Mouse (Mus musculus): Measurements from ENCODE around the gene Gdf9.
"Not testable (repeated sequence)": the region's sequence is repeated elsewhere in the genome, so short reads cannot be mapped to it uniquely, and the experiment has no call there.

Gdf9 gene

GRCm38 (mm10) chr11:53430670-53431346 is at the start of gene Gdf9, which contains the start of gene Uqcrq:
Gene Gdf9 (plus strand): TSS chr11:53431023.
Gene Uqcrq (minus strand): TSS chr11:53430831.
- DNase-seq (ENCODE audit: low spot score): peak; percentile 100

- no peak for DNase-seq (ENCODE audit: low spot score)
Observed at GRCm38 (mm10) chr11:53383758-53384428, 46.9 kb upstream of the Gdf9 start.

- no peak for DNase-seq (ENCODE audit: low spot score)
Observed at GRCm38 (mm10) chr11:53393856-53394255, 37.0 kb upstream of the Gdf9 start.

GRCm38 (mm10) chr11:53403638-53404037 is 27.2 kb upstream of the Gdf9 start:
- DNase-seq (ENCODE audit: low spot score): no peak

- no peak for DNase-seq (ENCODE audit: low spot score)
Observed at GRCm38 (mm10) chr11:53411738-53412137, 19.1 kb upstream of the Gdf9 start.

- no peak for DNase-seq (ENCODE audit: low spot score)
Observed at GRCm38 (mm10) chr11:53413871-53414270, 17.0 kb upstream of the Gdf9 start.

- no peak for DNase-seq (ENCODE audit: low spot score)
Observed at GRCm38 (mm10) chr11:53418048-53418447, 12.8 kb upstream of the Gdf9 start.

GRCm38 (mm10) chr11:53423036-53423435 is 7.8 kb upstream of the Gdf9 start, which contains the start of gene Leap2:
Gene Leap2 (minus strand): TSS chr11:53423170.
- no peak for DNase-seq (ENCODE audit: low spot score)

GRCm38 (mm10) chr11:53424826-53425225 is 6.0 kb upstream of the Gdf9 start:
- DNase-seq (ENCODE audit: low spot score): no peak

- no peak for DNase-seq (ENCODE audit: low spot score)
Observed at GRCm38 (mm10) chr11:53425251-53425650, 5.6 kb upstream of the Gdf9 start.

GRCm38 (mm10) chr11:53425711-53426255 is 5.0 kb upstream of the Gdf9 start:
- DNase-seq (ENCODE audit: low spot score): no peak

- DNase-seq (ENCODE audit: low spot score): not testable (repeated sequence)
Observed at GRCm38 (mm10) chr11:53426914-53427313, 3.9 kb upstream of the Gdf9 start.

- no peak for DNase-seq (ENCODE audit: low spot score)
Observed at GRCm38 (mm10) chr11:53427993-53428715, 2.7 kb upstream of the Gdf9 start.

- DNase-seq (ENCODE audit: low spot score): no peak
Observed at GRCm38 (mm10) chr11:53428716-53429057, 2.1 kb upstream of the Gdf9 start.

GRCm38 (mm10) chr11:53429182-53429581 is 1.6 kb upstream of the Gdf9 start:
- no peak for DNase-seq (ENCODE audit: low spot score)

GRCm38 (mm10) chr11:53430300-53430669 is 538 bp upstream of the Gdf9 start:
- DNase-seq (ENCODE audit: low spot score): peak; percentile 34

GRCm38 (mm10) chr11:53431347-53432056 is 679 bp downstream of the Gdf9 start:
- DNase-seq (ENCODE audit: low spot score): no peak

GRCm38 (mm10) chr11:53433057-53433456 is 2.2 kb downstream of the Gdf9 start:
- DNase-seq (ENCODE audit: low spot score): no peak

- no peak for DNase-seq (ENCODE audit: low spot score)
Observed at GRCm38 (mm10) chr11:53435504-53435903, 4.7 kb downstream of the Gdf9 start.

- DNase-seq (ENCODE audit: low spot score): no peak
Observed at GRCm38 (mm10) chr11:53436338-53436737, 5.5 kb downstream of the Gdf9 start.

GRCm38 (mm10) chr11:53441921-53442320 is 11.1 kb downstream of the Gdf9 start:
- no peak for DNase-seq (ENCODE audit: low spot score)

- no peak for DNase-seq (ENCODE audit: low spot score)
Observed at GRCm38 (mm10) chr11:53443861-53444260, 13.0 kb downstream of the Gdf9 start.

Measured in left cerebral cortex, adult 11 months (tissue).